Mouse (Mus musculus) liver, embryonic 14.5 days (tissue): Measurements from ENCODE around the gene Gclm. TPM values are rescaled to one million over a fixed set of nuclear protein-coding genes. Genes with fewer than 3 reads are reported as not detected.

Source experiments
- ATAC-seq: fragments of 200-750 bp; cut with Nextera tagmentation; 2 replicates; pipeline ENCODE4 v1.8.0; 2017; ENCODE audit warnings: moderate number of reproducible peaks, mild to moderate bottlenecking, moderate library complexity; ENCODE audit not compliant: insufficient read depth
- DNase-seq, 3 experiments: peaks; one replicate each; pipeline ENCODE4 v3.0.0-alpha.2; 2012 to 2013; ENCODE audit warnings: low read depth in 3 of 3, low spot score in 3 of 3
- H3K27ac ChIP-seq: fragments of 300-500 bp; sonication (generic); 2 replicates; pipeline ENCODE4 v1.5.1; 2014; ENCODE audit warnings: moderate library complexity, mild to moderate bottlenecking, control low read depth, inconsistent platforms
- H3K27me3 ChIP-seq: fragments of 300-500 bp; sonication (generic); 2 replicates; pipeline ENCODE4 v1.6.1; 2014; ENCODE audit warnings: mild to moderate bottlenecking, low read length, moderate library complexity; ENCODE audit not compliant: control insufficient read depth, insufficient read depth
- H3K36me3 ChIP-seq: fragments of 300-500 bp; sonication (generic); replicated peaks from 2 replicates; pipeline ENCODE4 v1.6.1; 2014; ENCODE audit warnings: low read depth; ENCODE audit not compliant: control insufficient read depth, insufficient read depth
- H3K4me1 ChIP-seq, 2 experiments: fragments of 200-500 bp in 1 of 2; fragments of 300-500 bp in 1 of 2; sonication (generic) in 1 of 2; replicated peaks; 2 replicates each; pipeline ENCODE4 v1.6.1; 2012 to 2014; ENCODE audit warnings: antibody characterized with exemption in 1 of 2, inconsistent platforms in 1 of 2, low read length in 1 of 2; ENCODE audit not compliant: control insufficient read depth in 2 of 2, insufficient read depth in 2 of 2
- H3K4me2 ChIP-seq: fragments of 300-500 bp; sonication (generic); 2 replicates; pipeline ENCODE4 v1.6.1; 2014; ENCODE audit warnings: low read depth, mild to moderate bottlenecking, control low read depth, moderate library complexity
- H3K4me3 ChIP-seq, 2 experiments: fragments of 200-500 bp in 1 of 2; fragments of 300-500 bp in 1 of 2; sonication (generic) in 1 of 2; 2 replicates each; pipeline ENCODE4 v1.5.1; 2012 to 2014; ENCODE audit warnings: low read depth in 2 of 2, low read length in 2 of 2, mild to moderate bottlenecking in 2 of 2, control low read depth in 1 of 2, inconsistent platforms in 1 of 2, moderate library complexity in 1 of 2; ENCODE audit not compliant: insufficient read depth in 1 of 2
- H3K9ac ChIP-seq: fragments of 300-500 bp; sonication (generic); replicated peaks from 2 replicates; pipeline ENCODE4 v1.6.1; 2014; ENCODE audit warnings: mild to moderate bottlenecking, control low read depth, moderate library complexity
- H3K9me3 ChIP-seq: fragments of 300-500 bp; sonication (generic); 2 replicates; pipeline ENCODE4 v1.6.1; 2016; ENCODE audit warnings: low read length, mixed read lengths; ENCODE audit not compliant: control insufficient read depth
- CTCF ChIP-seq: IDR thresholded peaks from 2 replicates; pipeline ENCODE4 v1.5.1; 2016; ENCODE audit warnings: antibody characterized with exemption, low read depth, control low read depth
- EP300 ChIP-seq: IDR thresholded peaks from 2 replicates; pipeline ENCODE4 v1.6.1; 2016; ENCODE audit warnings: antibody characterized with exemption, low read depth
- WGBS: fragments of 180-500 bp; shearing (Covaris S2); extraction: QIAGEN DNeasy Blood & Tissue Kit; methylation state at CpG from one replicate; pipeline ENCODE4 v1.1.7; 2014; ENCODE audit not compliant: insufficient replicate concordance; 5-methylcytosine and 5-hydroxymethylcytosine counted together
- polyA plus RNA-seq, 2 experiments: library from polyadenylated mRNA; depleted of rRNA in 1 of 2; stranded (reverse) in 1 of 2; unstranded in 1 of 2; fragments of >200 nt; fragmentation: Nextera tagmentation in 1 of 2; extraction: Ambion mirVana in 1 of 2; gene quantifications; 2 replicates each; pipeline versions ENCODE4 v1.2.1 to v1.2.3; 2012 to 2014

Gclm gene
- polyA plus RNA-seq, 2 experiments = 140 to 360 TPM

DNA sequence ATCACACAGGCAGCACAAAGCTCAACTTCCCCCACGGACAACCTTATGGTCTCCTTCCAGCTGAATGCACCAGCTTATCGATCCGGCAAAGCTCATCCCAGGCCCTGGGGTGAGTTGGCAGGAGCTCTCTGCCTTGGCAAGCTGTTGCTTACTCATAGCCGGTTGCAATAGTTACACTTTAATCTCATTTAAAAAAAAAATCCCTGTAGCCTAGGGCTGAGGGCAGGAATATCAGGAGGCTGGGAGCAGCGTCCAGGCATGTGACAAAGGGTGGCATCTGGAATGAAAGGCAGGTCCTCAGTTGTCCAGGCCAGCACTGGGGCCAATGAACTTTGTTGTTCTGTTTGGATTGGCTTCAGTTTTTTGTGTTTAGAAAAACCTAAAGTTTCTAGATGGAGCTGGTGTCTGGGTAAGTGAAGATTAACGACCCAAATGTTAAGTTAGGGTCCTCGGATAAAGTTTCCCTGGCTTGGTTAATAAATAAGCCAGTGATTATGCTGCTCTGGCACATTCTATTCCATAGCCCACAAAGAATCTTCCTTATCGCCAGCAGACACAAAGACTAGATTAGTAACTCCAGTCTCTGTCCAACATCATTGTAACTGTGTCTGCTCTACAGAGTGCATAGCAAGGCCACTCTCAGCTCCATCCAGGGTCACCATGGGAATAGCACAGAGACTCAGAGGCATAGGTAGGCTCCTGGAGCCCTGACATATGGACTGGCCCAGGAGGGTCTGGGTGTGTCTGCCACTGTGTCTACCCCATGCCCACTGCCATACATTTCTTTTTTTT lies 38.9 kb upstream of the Gclm start:
- H3K4me2 ChIP-seq = no peak overlapping the region
- no peak overlapping the region for H3K4me3 ChIP-seq
- no peak overlapping the region for H3K27ac ChIP-seq
- peaks cover 0 to 15% of the 10 kb centered on the region in 2 experiments; a peak in 2 of 4 replicates for H3K4me1 ChIP-seq
- DNase-seq (no peak), ATAC-seq (peak; percentile 40; the same call in 1 of the 2 replicates)
- no peaks in the 10 kb centered on the region for H3K36me3 ChIP-seq
- H3K9me3 ChIP-seq = no peaks in the 10 kb centered on the region
- WGBS = 59% methylated on average over 8 of the region's 8 CpGs
- no peak overlapping the region for H3K9ac ChIP-seq
- TF ChIP-seq EP300 (no peak), CTCF (no peak)
- no peaks in the 10 kb centered on the region for H3K27me3 ChIP-seq

- 67% methylated on average over 6 of the region's 6 CpGs for WGBS
- TF ChIP-seq EP300 = no peak
- no peak for TF ChIP-seq CTCF
- H3K27ac ChIP-seq = no peak overlapping the region
Measured at GRCm38 (mm10) chr3:122207766-122208165, 37.6 kb upstream of the Gclm start.

DNA sequence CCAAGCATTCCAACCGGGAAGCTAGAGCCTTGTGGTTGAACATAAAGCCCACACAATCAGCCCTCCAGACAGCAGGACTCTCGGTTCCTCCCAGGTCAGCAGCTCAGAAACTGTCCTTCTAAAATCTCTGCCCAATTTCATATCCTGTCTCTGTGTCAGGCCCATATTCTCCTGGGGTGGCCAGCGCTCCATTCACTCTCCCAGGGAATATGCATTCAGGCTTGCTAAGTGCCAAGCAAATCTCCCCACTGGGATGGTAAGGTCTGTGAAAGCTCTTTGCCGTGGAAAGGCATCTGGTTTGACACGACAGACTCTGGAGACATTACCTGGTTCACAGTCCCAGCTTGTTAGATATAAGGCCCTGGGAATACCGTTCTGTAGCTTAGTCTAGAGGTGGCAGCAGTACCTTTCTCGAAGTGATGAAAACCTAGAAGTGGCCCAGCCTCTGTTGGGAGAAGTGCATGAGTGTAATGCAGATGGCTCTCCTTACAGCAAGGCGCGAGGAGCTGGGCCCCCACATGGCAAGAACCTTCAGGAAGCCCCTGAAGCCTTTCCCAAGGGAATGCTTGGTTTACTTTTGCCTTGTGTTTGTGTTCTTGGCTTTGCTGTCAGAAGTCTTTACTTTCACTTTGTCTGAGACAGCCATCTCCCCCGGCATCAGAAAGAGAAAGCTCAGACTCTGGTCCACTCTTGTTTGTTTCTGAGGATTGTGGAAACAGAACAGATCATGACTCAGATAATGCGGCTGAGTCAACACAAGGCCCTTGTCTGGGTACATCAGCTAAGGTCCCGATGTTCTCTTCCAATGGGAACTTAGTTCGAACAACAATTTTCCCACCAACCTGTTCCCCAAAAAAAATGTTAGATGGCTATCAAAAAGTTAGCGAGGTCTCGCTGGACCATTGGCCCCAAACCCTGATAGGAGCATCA lies 36.8 kb upstream of the Gclm start:
- no peak for ATAC-seq
- no peak for TF ChIP-seq EP300
- no peak for TF ChIP-seq CTCF
- Histone ChIP-seq H3K9ac (no peak overlapping the region), H3K9me3 (no peaks in the 10 kb centered on the region), H3K4me1 (peaks cover 0 to 11% of the 10 kb centered on the region in 2 experiments; a peak in 2 of 4 replicates), H3K4me3 (no peak overlapping the region), H3K27me3 (no peaks in the 10 kb centered on the region), H3K27ac (no peak overlapping the region), H3K36me3 (no peaks in the 10 kb centered on the region), H3K4me2 (no peak overlapping the region)
- 51% methylated on average over 15 of the region's 15 CpGs for WGBS
- DNase-seq = no peak

More at GRCm38 (mm10) chr3:122207766-122208165, 37.6 kb upstream of the Gclm start:
- ATAC-seq (no peak), DNase-seq (no peak)
- Histone ChIP-seq H3K4me1 (peaks cover 0 to 11% of the 10 kb centered on the region in 2 experiments; a peak in 2 of 4 replicates), H3K36me3 (no peaks in the 10 kb centered on the region), H3K4me3 (no peak overlapping the region), H3K9me3 (no peaks in the 10 kb centered on the region), H3K9ac (no peak overlapping the region), H3K4me2 (no peak overlapping the region), H3K27me3 (no peaks in the 10 kb centered on the region)

- Histone ChIP-seq H3K4me1 (peaks cover 0 to 11% of the 10 kb centered on the region in 2 experiments; a peak in 2 of 4 replicates), H3K4me3 (no peak overlapping the region), H3K27me3 (no peaks in the 10 kb centered on the region), H3K36me3 (no peaks in the 10 kb centered on the region), H3K9me3 (no peaks in the 10 kb centered on the region), H3K27ac (no peak overlapping the region), H3K4me2 (no peak overlapping the region), H3K9ac (no peak overlapping the region)
- ATAC-seq (no peak), DNase-seq (no peak)
- TF ChIP-seq EP300 = no peak
- TF ChIP-seq CTCF = no peak
- WGBS = 58% methylated on average over 11 of the region's 11 CpGs
Measured at GRCm38 (mm10) chr3:122209511-122209910, 35.8 kb upstream of the Gclm start.

DNA sequence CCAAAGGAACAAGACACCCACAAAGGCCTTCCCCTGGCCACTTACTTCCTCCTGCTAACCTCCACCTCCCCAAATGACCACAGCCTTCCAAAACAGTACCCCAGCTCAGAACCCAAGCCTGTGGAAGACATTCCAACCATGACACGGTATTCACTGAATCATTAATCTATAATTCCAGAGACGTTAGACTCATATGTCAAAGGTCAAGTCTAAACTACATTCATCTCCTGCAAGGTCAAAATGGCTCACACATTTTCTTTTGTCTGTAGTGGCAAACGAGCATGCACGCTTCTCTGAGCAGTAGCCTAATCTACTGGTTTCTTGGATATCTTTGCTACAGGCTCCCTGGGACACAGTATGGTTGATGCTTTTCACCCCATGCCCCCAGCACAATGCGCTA lies 34.9 kb upstream of the Gclm start:
- H3K36me3 ChIP-seq = no peaks in the 10 kb centered on the region
- peaks cover 0 to 11% of the 10 kb centered on the region in 2 experiments; a peak in 2 of 4 replicates for H3K4me1 ChIP-seq
- no peak overlapping the region for H3K27ac ChIP-seq
- no peak overlapping the region for H3K9ac ChIP-seq
- no peaks in the 10 kb centered on the region for H3K9me3 ChIP-seq
- ATAC-seq (no peak), DNase-seq (no peak)
- 67% methylated on average over 5 of the region's 5 CpGs for WGBS
- no peak overlapping the region for H3K4me2 ChIP-seq
- H3K27me3 ChIP-seq = no peaks in the 10 kb centered on the region
- H3K4me3 ChIP-seq = no peak overlapping the region
- TF ChIP-seq EP300 (no peak), CTCF (no peak)
